Mouse (Mus musculus) neutrophil, adult 5-6 weeks (primary cell): Measurements from ENCODE around the gene Dab1. TPM values are rescaled to one million over a fixed set of nuclear protein-coding genes. Genes with fewer than 3 reads are reported as not detected.

Experiments used
- ATAC-seq: fragments of 151-379, 151-347 bp; 2 replicates; pipeline ENCODE4 v1.8.0; 2017; ENCODE audit warnings: mild to moderate bottlenecking, moderate TSS enrichment; ENCODE audit not compliant: insufficient number of reproducible peaks, poor library complexity, low FRiP score, severe bottlenecking; ENCODE audit errors: extremely low read depth
- total RNA-seq: library from RNA; stranded (forward); fragments of 200-1000 nt; gene quantifications from 2 replicates; pipeline ENCODE4 v1.2.3, GENCODE M21; 2017

The Dab1 gene
- total RNA-seq, 1 experiment from 2014 or later, result not detected

GRCm38 (mm10) chr4:104779460-104779859 is 1160.3 kb downstream of the Dab1 start:
- ATAC-seq, result no peak

- ATAC-seq, result no peak
These were observed 1162.3 kb downstream of the Dab1 start for GRCm38 (mm10) chr4:104781441-104781840.

GRCm38 (mm10) chr4:104782346-104782745 is 1163.2 kb downstream of the Dab1 start:
- no peak for ATAC-seq

- ATAC-seq, result no peak
These were observed 1173.0 kb downstream of the Dab1 start for GRCm38 (mm10) chr4:104792111-104792510.
